Mouse (Mus musculus): ENCODE results near the gene Mrpl14.

Gene Mrpl14

GRCm38 (mm10) chr17:45727481-45727880 lies 41.4 kb downstream of the Mrpl14 start:
- no peak for DNase-seq

- no peak for DNase-seq
Measured at GRCm38 (mm10) chr17:45727983-45728723, 42.0 kb downstream of the Mrpl14 start.

GRCm38 (mm10) chr17:45729387-45729786 lies 43.3 kb downstream of the Mrpl14 start:
- no peak for DNase-seq

- DNase-seq: no peak
Measured at GRCm38 (mm10) chr17:45730696-45731095, 44.6 kb downstream of the Mrpl14 start.

GRCm38 (mm10) chr17:45731172-45731864 lies 45.2 kb downstream of the Mrpl14 start:
- peak; percentile 86 for DNase-seq

- peak; percentile 36 for DNase-seq
Measured at GRCm38 (mm10) chr17:45733038-45733734, 47.1 kb downstream of the Mrpl14 start.

- peak; percentile 71 for DNase-seq
Measured at GRCm38 (mm10) chr17:45733735-45734301, 47.7 kb downstream of the Mrpl14 start, which contains the start of gene 1600014C23Rik. TSS of gene 1600014C23Rik (minus strand) at chr17:45733844.

GRCm38 (mm10) chr17:45734333-45734732 lies 48.2 kb downstream of the Mrpl14 start:
- DNase-seq: no peak

- DNase-seq: no peak
Measured at GRCm38 (mm10) chr17:45734881-45735280, 48.8 kb downstream of the Mrpl14 start.

- DNase-seq: peak; percentile 82
Measured at GRCm38 (mm10) chr17:45735382-45736310, 49.5 kb downstream of the Mrpl14 start.

- peak; percentile 91 for DNase-seq
Measured at GRCm38 (mm10) chr17:45736311-45737077, 50.4 kb downstream of the Mrpl14 start.

- DNase-seq: peak; percentile 33
Measured at GRCm38 (mm10) chr17:45737078-45737601, 51.0 kb downstream of the Mrpl14 start.

- DNase-seq: no peak
Measured at GRCm38 (mm10) chr17:45742371-45743147, 56.4 kb downstream of the Mrpl14 start.

GRCm38 (mm10) chr17:45745629-45746028 lies 59.5 kb downstream of the Mrpl14 start:
- DNase-seq: no peak

GRCm38 (mm10) chr17:45746755-45747154 lies 60.6 kb downstream of the Mrpl14 start:
- no peak for DNase-seq

- DNase-seq: no peak
Measured at GRCm38 (mm10) chr17:45747293-45747692, 61.2 kb downstream of the Mrpl14 start.

All from cerebellum, adult 11 months (tissue).